Mouse (Mus musculus): ENCODE results near the gene Igfbp5.

The Igfbp5 gene

GRCm38 (mm10) chr1:72868429-72869215 is 6.1 kb downstream of the Igfbp5 start:
- DNase-seq: no peak

DNA sequence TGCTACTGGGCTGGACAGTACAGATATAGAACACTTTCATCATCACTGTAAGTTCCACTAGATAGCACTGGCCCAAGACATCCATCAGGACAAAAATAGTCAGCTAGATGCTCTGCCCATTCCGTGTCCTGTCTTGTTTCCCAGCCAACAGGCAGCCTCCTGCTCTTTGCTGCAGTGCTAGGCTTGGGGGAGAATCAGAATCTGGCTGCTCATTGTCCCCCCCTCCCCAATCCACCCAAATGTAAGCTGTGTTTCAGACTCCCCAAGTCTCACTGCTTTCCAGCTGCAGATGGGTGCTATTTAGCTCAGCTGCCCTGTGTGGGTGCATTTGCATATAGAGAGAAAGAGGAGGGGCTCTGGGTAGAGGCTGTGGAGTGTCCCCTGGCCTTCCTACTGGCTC is 7.3 kb downstream of the Igfbp5 start:
- DNase-seq: no peak

DNA sequence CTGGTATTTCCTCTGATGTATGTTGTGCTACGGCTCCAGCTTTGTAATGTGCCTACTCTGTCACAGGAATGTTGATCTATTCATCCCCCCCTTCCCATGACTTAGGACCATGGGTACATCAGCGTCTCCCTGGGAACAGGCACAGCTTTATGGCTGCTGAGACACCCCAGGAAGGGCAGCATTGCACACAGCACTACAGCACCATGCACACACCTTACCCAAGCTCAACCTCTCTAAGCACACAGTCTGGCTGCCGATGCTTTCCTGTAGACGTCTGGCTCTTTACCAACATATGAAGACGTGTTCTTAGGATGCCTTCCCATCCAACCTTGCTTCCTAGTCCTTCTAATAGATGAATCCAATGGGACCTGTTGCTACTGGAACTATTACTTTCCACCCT is 8.3 kb downstream of the Igfbp5 start:
- DNase-seq: no peak

GRCm38 (mm10) chr1:72865900-72866299 is 8.8 kb downstream of the Igfbp5 start:
- DNase-seq: peak; percentile 75

DNA sequence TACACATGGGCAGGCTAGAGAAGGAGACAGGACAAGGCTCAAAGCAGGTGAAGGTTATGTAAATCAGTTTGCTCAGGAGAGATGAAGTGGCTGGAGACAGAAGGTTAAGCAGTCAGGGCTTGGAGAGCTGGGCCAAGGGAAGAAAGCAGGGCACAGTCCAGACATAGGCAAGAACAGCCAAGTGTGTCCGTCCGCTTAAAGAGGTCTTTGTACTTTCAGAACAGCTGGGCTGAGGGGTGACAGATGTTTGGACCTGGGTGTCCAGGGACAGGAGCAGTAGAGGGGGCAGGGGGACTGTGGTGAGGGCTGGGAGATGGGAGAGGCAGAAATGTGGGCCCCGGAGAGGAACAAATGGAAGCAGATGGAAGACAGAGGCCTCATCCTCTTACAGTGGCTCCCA is 10.4 kb downstream of the Igfbp5 start:
- DNase-seq: no peak

GRCm38 (mm10) chr1:72863692-72864091 is 11.0 kb downstream of the Igfbp5 start:
- no peak for DNase-seq

DNA sequence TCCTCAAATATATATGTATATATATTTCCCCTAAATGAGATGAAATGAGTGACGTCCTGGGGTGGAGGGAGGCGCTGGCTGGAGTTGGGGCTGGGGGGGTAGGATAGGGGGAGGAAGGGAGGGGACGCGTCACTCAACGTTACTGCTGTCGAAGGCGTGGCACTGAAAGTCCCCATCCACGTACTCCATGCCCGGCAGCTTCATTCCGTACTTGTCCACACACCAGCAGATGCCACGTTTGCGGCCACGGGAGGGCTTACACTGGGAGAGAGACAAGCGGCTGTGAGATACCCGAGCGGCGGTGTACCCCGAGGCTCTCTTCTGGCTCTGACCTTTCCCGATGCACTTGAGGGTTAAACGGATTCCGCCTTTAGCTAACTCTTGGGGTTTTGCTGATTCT is 12.4 kb downstream of the Igfbp5 start:
- DNase-seq: no peak

GRCm38 (mm10) chr1:72861702-72862101 is 13.0 kb downstream of the Igfbp5 start:
- no peak for DNase-seq

DNA sequence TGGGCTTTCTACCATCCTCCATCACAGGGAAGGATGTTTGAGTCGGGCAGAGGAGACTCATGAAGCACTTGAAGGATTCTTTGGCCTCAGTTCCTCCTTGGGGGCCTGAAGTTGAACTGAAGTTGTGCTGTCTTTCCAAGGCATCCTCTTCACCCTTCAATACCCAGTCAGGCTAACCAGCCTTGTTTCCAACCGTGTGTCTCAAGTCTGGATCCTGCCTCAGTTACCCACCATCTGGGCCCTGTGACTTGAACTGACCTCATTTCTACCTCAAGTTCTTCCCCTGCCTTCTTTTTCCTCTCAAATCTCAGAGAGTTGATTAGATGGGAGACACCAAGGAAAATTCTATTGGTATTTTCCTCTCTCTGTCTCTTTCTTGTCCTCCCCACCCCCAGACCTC is 14.2 kb downstream of the Igfbp5 start:
- DNase-seq: no peak

- no peak for DNase-seq
These were observed 14.7 kb downstream of the Igfbp5 start for GRCm38 (mm10) chr1:72859963-72860362.

DNA sequence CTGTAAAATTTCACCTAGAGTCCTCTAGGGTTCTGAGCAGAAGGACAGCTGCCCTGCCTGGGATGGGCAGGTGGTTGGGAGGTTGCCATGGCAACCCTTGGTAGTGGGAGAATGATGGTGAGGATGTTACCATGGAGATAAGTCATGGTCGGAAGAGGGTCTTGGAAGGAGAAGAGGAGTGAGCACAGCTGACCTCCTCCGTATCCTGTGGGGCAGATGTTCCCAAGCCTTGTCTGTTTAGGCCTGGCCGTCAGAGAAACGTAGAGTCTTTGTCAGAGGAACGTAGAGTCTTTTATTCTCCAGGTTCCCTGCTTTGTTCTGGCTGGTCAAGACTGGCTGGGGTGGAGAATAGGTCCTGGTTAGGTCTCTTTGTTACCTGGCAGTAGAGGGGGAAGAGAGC is 15.8 kb downstream of the Igfbp5 start:
- no peak for DNase-seq

GRCm38 (mm10) chr1:72858286-72858685 is 16.4 kb downstream of the Igfbp5 start:
- DNase-seq: no peak

DNA sequence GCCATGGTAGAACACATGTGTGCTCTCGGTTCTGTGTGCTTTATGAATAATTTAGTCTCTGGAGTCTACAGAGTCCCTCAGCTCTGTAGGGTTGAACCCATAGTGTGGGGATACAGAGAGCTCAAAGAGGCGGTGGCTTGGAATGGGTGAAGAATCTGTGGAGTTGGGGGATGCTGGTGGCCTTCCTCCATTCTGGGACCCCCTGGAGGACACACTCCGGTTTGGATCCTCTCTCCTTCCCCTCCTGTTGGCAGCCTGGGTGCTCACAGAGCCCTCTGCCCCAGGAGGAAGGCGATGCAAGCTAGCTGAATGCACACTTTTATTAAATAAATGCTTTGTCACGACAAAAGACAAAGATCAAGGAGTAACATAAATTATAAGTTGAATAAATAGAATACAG is 17.1 kb downstream of the Igfbp5 start:
- no peak for DNase-seq

DNA sequence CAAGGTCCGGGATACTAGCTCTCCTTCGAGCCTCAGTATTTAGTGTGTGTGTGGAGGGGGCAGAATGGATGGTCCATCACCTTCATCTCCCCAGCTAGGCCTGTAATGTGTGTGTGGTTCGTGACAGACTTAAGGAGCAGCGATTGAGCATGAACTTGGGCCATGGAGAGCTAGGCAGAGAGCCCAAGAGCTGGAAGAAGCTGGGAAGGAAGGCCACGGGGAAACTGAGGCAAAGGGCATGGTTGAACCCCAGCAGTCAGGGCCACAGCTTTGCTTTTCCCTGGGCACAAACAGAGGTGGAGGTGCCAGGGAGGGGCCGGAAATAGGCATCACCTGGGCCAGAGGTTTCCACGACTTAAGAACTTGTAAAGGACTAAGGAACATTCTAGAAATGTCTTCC is 17.5 kb downstream of the Igfbp5 start:
- DNase-seq: no peak

DNA sequence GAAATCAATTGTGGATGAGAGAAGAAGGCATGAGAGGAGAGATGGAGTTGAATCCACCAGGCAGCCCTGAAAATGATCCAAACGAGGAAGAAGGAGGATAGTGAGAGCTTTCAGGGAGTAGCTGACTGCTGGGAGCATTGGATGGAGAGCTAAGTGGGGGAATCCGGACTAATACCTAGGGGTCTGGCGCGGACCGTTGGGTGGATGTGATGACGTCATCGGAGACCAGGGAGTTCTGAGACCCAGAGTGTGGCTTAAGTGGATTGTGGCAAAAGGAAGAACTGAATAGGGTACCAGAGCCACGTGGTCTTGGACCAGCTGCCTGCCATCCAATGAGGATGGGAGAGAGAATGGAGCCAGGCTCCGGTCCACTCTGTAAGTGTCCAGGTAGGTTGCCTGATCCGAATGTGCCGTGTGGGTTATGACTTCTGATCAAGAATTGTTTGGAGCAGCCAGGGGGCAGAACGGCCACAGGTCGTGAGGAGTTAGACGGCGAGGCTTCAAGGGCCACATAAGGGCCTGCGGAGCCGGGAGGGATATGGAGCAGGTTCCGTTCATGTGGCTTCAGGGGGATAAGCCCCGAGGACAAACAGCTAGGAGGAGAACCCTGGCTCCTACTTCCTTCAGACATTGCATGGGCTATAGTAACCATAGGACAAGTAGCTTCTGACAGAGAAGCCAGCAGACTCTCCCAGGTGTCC is 18.3 kb downstream of the Igfbp5 start:
- no peak for DNase-seq

DNA sequence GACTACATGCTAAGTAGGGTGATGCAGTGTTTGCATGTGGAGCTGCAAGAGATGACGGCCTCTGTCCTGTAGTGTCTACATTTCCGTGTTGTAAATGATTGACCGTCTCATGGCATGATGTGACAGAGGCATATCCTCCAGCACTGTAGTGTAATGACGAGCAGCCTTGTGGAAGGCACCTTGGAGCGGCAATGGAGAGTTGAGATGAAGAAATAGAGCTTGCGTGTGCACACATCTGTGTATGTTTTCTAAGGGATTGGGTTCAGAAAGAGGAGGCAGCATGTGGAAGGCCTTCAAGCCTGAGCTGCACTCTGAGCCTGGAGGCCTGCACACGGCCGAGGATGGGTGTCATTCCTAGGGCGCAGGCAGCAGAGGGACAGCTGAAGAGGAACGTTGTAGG is 19.0 kb downstream of the Igfbp5 start:
- no peak for DNase-seq

GRCm38 (mm10) chr1:72854337-72855237 is 20.1 kb downstream of the Igfbp5 start:
- no peak for DNase-seq

GRCm38 (mm10) chr1:72853759-72854158 is 20.9 kb downstream of the Igfbp5 start:
- DNase-seq: no peak

- no peak for DNase-seq
These were observed 25.6 kb downstream of the Igfbp5 start for GRCm38 (mm10) chr1:72849037-72849436.

DNA sequence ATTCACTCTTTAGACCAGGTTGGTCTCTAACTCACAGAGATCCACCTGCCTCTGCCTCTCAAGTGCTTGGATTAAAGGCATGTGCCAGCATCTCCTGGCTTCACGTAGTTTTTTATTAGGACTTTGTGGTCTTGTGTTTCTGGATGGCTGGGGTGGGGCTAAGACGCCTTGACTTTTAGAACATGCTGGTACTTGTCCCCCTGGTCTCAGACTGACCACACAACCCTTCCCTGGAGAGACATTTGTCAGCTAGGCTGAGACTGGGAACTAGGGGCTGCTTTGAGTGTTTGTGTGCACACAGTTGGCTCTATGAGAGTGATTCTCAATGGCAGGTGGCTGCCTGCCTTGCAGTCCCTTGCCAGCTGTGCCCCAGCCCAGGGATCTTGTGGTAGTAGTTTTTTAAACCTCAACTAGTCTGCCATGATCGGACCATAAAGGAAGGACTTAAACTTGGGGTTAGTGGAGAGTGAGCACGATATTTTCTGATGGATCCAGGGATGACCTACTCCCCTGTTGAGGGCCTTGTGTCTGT is 26.8 kb downstream of the Igfbp5 start:
- no peak for DNase-seq

DNA sequence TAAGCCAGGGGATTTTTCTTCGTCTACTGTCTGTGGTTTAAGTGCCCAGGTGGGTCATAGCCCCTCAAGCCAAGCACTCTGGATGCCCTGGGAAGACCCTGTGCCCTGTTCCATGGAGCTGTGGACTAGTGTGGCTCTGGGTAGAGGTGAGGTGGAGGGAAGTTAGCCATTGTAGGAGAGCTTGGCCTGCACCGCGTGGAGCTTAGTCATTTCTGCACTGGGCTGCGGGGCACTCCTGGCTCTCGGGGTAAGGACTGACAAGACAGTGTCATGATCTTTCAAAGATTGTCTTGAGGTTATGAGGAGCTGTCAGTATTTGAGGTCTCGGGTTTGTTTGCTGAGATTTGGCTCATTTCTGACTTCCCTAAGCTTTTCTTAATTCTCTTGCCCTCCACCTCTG is 30.0 kb downstream of the Igfbp5 start:
- no peak for DNase-seq

DNA sequence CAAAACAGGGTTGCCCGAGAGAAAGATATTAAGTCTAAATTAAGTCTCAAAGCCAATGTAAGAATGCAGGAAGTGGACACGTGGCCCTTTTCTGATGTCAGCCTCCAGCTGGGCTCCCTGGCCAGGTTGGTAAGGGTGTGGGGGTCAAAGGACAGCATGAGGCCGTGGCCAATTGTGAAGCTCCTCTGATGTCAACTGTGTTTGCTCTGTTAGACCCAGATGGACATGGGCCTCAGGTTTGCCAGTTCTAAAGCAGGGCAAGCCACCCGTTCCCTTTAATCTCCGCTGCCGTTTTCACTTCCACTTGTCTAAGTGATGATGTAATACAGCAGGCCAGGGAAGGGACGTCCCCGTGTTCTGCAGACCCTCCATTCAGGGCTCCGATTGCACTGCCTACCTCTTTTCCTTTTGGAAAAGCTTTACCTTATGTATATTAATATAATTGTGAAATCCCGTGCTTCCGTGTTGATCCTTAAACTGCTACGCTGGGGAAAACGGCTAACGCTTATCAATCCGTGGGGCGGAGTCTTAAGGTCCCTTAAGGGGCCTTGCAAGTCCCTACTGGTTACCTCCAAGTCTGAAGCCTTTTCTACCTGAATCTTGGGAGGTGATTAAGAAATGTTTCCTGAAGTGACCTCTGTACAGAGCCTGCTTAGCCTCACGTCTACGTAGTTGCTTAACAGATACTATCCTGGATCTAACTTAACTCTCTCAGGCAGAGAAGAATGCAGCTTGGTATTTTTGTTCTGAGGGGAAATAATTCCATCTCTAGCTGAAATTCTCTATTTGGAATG is 31.8 kb downstream of the Igfbp5 start:
- DNase-seq: no peak

Measured in liver (tissue).